Mouse (Mus musculus) myocyte (in vitro differentiated cells): ENCODE data around the gene Tm7sf3.

Experiments
- CEBPB ChIP-seq: IDR thresholded peaks from 2 replicates; pipeline ENCODE4 v1.6.1; 2011; ENCODE audit warnings: mild to moderate bottlenecking, moderate library complexity; ENCODE audit not compliant: poor library complexity, insufficient read depth, severe bottlenecking
- E2F4 ChIP-seq: IDR thresholded peaks from one replicate; pipeline ENCODE4 v1.6.1; 2011; ENCODE audit warnings: mild to moderate bottlenecking, control low read depth, moderate library complexity; ENCODE audit not compliant: insufficient read depth
- MAX ChIP-seq: IDR thresholded peaks from one replicate; pipeline ENCODE4 v1.6.1; 2011; ENCODE audit warnings: low read depth, mild to moderate bottlenecking, control low read depth
- MYOD1 ChIP-seq, 3 experiments: IDR thresholded peaks; one replicate each; pipeline ENCODE4 v1.6.1; 2011; ENCODE audit warnings: control low read depth in 2 of 3, low read depth in 2 of 3, mild to moderate bottlenecking in 2 of 3, moderate library complexity in 1 of 3; ENCODE audit not compliant: insufficient read length in 2 of 3, control insufficient read depth in 1 of 3
- MYOG ChIP-seq, 3 experiments: IDR thresholded peaks; one replicate each; pipeline ENCODE4 v1.6.1; 2011; ENCODE audit warnings: control low read depth in 2 of 3, low read depth in 2 of 3, mild to moderate bottlenecking in 2 of 3; ENCODE audit not compliant: insufficient read length in 2 of 3, control insufficient read depth in 1 of 3, insufficient read depth in 1 of 3
- POLR2A ChIP-seq: IDR thresholded peaks from one replicate; pipeline ENCODE4 v1.6.1; 2011; ENCODE audit warnings: low read depth, mild to moderate bottlenecking, control low read depth, moderate library complexity; ENCODE audit not compliant: insufficient read length
- POLR2AphosphoS2 ChIP-seq: IDR thresholded peaks from one replicate; pipeline ENCODE4 v1.6.1; 2011; ENCODE audit warnings: low read depth, control low read depth; ENCODE audit not compliant: insufficient read length
- REST ChIP-seq: IDR thresholded peaks from one replicate; pipeline ENCODE4 v1.6.1; 2011; ENCODE audit warnings: mild to moderate bottlenecking, control low read depth, moderate library complexity; ENCODE audit not compliant: insufficient read depth, insufficient read length
- TCF12 ChIP-seq: IDR thresholded peaks from one replicate; pipeline ENCODE4 v1.6.1; 2011; ENCODE audit warnings: mild to moderate bottlenecking, control low read depth; ENCODE audit not compliant: poor library complexity, insufficient read depth, severe bottlenecking
- USF1 ChIP-seq: IDR thresholded peaks from one replicate; pipeline ENCODE4 v1.6.1; 2011; ENCODE audit warnings: low read depth, mild to moderate bottlenecking, control low read depth, moderate library complexity

GRCm38 (mm10) chr6:146661655-146662054, 19.0 kb upstream of the Tm7sf3 start:
- TF ChIP-seq POLR2A (no peak), E2F4 (no peak), MAX (no peak), MYOG (IDR thresholded peaks at IDR 0.05; ENCODE audit: control insufficient read depth in 1 of 3, insufficient read depth in 1 of 3, insufficient read length in 2 of 3, low read depth in 2 of 3) (no peak), TCF12 (no peak), USF1 (no peak), CEBPB (no peak), MYOD1 (IDR thresholded peaks at IDR 0.05; ENCODE audit: control insufficient read depth in 1 of 3, insufficient read length in 2 of 3, low read depth in 2 of 3) (no peak), REST (no peak), POLR2AphosphoS2 (no peak)
